Mouse (Mus musculus) right cerebral cortex, adult 18-20 months (tissue): Measurements from ENCODE around the gene 3100002H09Rik.

Source experiments
- DNase-seq: peaks from one replicate; pipeline ENCODE4 v3.0.0; 2022; ENCODE audit warnings: mixed read lengths

Gene 3100002H09Rik

GRCm38 (mm10) chr4:124614189-124614588 is 3.6 kb upstream of the 3100002H09Rik start:
- DNase-seq, result no peak

DNA sequence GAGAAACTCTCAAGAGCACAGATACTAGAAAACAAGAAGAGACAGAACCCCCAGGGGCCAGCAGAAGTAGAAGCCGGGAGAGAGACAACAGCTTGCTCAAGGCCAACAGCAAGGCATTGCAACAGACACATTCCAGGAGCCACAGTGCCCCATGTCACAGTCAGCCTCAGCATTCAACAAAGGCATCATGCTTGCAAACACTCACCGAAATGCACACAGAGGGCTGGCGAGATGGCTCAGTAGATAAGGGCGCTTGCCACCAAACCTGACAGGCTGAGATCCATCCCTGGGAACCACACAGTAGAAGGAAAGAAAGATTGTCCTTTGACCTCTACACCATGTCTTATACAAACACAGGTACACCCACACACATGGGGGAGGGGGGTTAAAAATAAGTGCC is 1.2 kb upstream of the 3100002H09Rik start:
- no peak for DNase-seq

DNA sequence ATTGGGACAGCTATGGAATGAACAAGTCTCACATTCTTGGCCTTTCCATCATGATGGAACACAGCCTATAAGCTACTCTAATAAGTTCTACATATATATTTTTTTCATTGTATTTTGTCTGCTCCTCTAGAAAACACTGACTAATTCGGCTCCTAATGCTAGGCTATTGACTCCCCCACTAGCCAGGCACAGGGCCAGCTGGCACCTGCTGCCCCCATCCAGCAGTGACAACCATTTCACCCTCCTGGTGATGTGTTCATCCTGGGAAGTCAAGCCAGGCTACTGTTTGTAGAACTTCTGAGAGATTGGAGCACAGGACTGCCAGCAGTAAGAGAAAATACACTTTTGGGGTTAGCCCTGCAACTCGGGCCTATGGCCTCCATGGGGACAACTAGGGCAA is 537 bp downstream of the 3100002H09Rik start:
- no peak for DNase-seq

DNA sequence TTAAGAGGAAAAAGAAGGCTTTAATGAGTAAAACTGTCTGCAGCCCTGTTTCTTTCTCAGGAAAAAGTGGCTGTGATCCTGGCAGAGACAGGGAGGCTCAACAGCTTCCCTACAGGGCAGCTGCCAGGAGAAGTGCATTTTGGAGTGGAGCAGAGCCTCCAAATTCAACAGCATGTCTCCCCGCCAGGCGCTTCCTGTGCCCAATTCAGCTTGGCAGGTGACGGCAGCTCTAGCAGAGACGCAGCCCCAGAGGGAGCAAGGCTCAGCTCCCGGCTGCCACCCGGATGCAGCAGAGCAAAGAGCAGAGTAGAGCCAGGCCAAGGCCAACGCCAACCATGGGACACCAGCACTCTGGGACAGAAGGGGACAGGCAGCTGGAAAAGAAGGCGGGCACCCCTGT is 3.4 kb downstream of the 3100002H09Rik start:
- DNase-seq, result peak; percentile 51

DNA sequence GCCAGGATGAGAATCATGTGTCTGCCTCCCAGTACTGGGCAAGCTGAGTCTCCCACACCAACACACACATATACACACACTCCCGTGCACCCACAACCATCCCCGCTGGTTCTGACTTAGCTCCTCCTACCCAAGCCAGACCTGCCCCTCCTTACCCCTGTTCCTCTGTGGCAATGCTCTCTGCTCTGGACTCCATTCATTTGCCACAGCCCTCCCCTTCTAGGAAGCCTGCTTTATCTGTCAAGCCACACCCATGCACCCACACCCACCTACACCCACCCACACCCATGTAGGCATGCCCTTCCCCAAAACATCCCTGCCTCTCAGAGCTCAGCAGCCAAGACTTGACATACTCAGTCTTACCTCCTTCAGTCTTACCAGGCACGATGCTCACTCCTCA is 4.4 kb downstream of the 3100002H09Rik start:
- DNase-seq, result no peak

GRCm38 (mm10) chr4:124605255-124605654 is 5.3 kb downstream of the 3100002H09Rik start:
- DNase-seq, result no peak

- no peak for DNase-seq
Measured at GRCm38 (mm10) chr4:124603712-124604111, 6.9 kb downstream of the 3100002H09Rik start.

DNA sequence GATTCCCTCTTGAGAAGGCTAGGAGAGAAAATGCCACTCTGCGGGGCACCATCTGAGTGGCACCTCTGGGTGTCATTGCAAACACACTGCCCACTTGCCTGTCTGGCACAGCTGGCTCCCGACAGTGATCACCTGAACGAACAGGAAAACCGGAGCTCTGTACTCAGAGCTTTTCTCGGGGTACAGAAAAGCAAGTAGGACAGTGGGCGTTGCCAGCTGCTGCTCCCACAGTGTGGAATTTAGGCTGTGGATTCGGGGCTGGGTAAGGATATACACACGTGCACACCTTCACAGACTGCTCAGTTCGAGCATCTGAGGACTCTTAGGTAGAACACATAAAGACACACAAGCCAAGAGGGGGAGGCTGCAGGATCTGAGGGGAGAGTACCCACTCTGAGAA is 14.7 kb downstream of the 3100002H09Rik start:
- DNase-seq, result peak; percentile 48

GRCm38 (mm10) chr4:124594933-124595332 is 15.7 kb downstream of the 3100002H09Rik start:
- peak; percentile 92 for DNase-seq

DNA sequence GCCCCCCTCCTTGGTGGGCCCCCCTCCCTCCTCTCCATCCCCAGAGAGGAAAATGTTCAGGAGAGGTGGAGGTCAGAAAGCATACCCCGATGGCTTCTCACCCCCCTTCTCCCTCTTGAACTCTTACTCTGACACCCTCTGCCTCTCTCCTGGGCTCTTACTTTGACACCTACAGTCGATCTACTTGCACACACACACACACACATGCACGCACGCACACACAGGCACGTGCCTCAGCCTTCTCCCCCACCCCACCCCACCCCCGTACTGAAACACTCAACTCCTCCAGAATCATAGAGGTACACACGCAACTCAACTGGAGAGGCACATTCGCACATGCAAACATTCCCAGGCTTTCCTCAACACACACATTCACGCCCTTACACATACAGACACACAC is 16.9 kb downstream of the 3100002H09Rik start:
- no peak for DNase-seq

DNA sequence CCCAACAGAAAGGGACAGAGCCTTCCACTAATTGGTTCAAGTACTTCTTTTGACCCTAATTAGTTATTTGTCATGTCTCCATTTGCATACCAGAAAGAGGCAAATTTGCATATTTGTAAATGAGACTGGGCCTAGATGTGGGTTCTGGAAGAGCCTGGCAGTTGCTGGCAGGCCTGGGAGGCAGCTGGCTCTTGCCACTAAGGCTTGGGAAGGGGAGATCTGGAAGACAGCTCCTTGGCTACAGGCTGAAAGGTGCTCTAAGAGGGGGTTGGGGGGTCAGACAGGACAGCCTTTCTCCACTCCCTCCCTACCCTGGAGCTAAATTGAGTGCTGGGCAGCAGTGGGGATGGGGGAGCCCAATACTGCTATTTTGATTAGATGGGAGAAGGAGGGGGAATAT is 17.4 kb downstream of the 3100002H09Rik start:
- no peak for DNase-seq

DNA sequence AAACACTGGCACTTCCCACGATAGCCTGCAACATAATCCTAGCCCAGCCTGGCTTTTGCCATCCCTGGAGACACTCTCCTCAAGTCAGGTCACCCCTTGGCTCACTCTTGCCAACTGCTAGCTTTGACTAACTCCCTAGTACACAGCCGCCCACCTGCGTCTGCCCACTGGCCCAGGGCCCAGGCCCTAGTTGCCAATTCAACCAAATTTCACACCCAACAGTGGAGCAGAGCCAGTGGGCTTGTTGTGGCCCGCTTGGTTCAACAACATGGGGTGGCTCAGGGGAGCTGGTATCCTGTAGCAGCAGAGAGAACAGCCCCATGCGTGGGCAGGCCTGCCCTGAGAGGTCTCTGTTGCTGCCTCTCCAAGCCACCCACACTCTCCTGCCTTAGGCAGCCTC is 18.4 kb downstream of the 3100002H09Rik start:
- DNase-seq, result no peak

- DNase-seq, result no peak
Measured at GRCm38 (mm10) chr4:124580695-124581094, 29.9 kb downstream of the 3100002H09Rik start.

GRCm38 (mm10) chr4:124575955-124576445 is 34.6 kb downstream of the 3100002H09Rik start:
- DNase-seq, result no peak

- DNase-seq, result peak; percentile 78
Measured at GRCm38 (mm10) chr4:124575269-124575954, 35.2 kb downstream of the 3100002H09Rik start.

DNA sequence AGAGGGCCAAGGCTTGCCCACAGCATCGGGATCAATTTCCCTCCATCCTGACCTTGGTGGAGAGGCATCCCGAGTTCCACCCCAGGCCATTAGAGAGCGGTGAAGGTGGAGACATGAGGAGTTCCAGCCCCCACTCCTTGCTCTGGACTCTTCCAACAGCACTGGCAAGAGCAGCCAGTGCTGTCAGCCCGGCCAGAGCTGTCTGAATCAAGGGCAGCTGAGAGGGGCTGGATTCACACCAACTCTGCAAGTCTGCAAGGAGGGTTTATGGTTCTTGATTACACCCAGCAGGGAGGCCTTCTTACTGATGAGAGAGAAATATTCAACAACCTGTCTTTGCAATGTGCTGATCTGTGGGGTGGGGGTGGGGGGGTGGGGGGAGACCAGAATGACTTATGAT is 37.0 kb downstream of the 3100002H09Rik start:
- no peak for DNase-seq

- no peak for DNase-seq
Measured at GRCm38 (mm10) chr4:124570977-124571376, 39.6 kb downstream of the 3100002H09Rik start.

DNA sequence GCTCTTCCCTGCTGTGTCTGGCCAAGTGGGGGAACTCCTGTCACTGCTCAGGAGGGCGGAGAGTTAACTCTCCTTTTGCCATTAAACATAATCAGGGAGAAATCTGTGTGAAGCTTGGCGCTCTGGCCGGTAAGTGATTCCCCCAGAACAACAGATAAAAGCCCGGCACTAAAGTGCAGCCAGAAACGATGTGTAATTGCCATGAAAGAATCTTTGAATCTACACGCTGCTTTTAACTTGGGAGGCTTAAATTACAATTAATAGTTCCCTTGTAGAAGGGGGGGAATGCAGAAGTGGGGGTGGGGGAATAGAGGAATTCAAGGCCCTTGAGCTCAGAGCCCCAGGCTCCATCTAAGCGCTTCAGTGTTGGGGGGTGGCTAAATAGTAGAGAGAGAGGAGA is 40.9 kb downstream of the 3100002H09Rik start:
- no peak for DNase-seq

- DNase-seq, result no peak
Measured at GRCm38 (mm10) chr4:124563371-124563770, 47.2 kb downstream of the 3100002H09Rik start.

DNA sequence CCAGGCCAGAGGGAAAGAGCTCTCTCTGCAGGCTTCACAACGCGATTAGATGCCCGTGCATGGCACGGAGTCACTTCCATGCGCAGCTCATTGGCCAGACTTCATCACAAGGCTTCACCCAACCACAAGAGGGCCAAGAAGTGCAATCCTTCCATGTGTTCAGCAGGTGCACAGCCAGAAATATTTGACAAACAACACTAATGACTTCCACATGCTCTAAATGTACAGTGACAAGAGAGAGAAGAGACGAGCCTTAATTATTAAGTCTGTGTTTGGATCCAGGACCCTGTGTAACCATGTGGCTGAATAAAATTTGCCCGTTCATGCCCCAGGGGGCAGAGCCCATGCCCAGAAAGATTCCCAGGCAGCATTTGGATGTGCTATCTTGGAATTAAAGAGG is 47.9 kb downstream of the 3100002H09Rik start:
- no peak for DNase-seq
